Mouse (Mus musculus) testis, postnatal 14 days (tissue): ENCODE data around the gene Myh3.

ENCODE experiments used
- DNase-seq: peaks from one replicate; pipeline ENCODE4 v3.0.0; 2021; ENCODE audit warnings: low spot score

The Myh3 gene

DNA sequence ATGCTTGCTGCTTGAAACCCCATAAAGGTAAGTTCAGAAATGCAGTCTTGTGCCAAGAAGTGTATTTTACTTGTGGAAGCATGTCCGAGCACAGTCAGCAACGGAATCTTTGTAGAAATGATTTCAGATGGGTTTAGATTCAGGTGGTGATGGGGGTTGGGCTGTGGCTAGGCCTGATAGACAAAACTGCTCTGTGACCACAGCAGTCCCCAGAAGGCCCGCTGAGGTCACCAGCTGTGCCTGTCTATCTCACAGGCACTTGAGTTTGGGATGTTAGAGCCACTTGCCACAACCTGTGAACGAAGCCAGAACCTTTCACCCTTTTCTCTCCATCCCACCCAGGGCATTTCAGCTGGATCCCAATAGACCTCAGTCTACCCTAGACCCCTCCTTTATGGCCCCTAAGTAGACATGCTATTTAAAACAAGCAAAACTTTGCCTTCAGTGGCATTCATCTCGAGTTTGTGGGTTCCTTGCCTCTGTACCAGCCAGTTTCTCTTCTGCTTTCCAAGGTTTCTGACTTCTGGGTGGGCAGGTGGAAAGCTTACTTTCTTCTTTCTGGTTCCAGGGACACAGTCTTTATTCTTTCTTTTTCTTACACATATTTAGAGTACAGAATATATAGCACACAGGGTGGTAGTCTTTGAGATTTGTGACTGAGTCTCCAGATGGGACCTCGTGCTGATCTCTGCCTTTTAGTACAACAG, 66.6 kb downstream of the Myh3 start:
- DNase-seq: no peak

DNA sequence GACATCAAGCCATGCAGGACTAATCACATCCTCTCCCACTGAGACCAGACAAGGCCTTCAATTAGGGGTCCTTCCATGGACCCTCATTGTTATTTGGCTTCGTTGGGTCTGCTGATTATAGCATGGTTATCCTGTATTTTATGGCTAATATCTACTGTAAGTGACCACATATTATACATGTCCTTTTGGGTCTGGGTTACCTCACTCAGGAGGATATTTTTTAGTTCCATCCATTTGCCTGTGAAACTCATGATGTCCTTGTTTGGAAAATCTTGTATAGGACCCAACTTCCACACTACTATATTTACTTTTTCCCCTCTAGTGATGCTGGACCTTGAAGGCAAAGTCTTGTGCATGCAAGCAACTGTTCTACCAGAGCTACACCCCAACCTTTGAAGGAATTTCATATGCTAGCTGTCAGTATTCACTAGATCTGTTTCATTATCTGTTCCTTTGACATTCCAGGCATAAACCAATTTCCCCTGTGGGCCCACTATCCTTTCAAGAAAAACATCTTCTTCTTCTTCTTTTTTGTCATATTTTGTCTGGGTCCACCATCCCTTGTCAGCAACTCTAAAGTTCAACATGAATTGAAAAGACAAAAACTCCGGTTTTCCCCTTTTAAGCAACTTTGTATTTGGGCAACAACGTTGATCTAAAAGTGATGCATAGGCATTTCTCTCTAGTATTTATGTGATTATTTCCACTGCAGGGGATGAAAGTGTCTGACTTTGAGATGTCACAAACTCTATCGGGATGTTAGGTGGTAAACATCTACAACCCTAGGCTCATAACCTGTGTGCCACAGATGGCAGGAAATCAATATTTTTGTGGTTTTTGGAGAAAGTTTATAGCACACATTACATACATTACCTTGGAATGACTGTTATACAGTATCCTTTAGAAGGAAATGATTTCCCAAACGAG, 67.6 kb downstream of the Myh3 start:
- no peak for DNase-seq

DNA sequence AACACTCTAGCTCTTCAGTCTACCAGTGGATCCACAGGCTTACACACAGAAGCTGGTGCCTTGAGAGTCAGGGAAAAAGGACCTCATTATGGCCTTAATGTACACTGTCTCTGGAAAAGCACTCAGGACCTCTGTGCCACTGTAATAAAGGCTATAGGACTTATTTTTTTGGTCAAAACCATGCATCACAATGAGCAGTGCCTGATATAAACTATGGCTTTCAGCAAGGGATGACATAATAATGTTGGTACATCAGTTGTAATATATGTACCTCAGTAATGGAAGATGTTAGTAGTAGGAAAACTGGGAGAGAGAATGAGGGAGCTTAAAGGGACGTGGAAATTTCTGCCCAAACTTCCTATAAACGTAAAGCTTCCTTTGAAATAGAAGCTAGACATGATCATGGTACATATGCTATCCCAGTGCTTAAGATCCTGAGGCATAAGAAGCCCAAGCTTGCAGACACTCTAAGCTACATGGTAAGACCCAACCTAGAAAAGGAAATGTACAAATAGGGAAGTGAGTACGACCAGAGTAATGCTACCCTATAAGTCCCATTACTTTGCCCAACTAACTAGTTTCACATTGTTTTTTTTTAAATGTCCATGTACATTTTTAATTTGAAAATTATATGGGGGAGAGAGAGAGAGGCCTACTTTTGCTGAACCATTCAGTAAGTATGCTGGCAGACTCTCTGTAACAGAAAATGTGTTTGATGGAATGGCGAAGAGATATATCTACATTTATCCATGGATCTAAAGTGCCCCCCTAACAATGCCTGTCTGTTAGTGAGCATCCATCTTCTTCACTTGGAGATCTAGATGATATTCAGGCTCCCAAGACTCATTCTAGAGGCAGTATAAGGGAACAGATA, 68.5 kb downstream of the Myh3 start:
- no peak for DNase-seq

DNA sequence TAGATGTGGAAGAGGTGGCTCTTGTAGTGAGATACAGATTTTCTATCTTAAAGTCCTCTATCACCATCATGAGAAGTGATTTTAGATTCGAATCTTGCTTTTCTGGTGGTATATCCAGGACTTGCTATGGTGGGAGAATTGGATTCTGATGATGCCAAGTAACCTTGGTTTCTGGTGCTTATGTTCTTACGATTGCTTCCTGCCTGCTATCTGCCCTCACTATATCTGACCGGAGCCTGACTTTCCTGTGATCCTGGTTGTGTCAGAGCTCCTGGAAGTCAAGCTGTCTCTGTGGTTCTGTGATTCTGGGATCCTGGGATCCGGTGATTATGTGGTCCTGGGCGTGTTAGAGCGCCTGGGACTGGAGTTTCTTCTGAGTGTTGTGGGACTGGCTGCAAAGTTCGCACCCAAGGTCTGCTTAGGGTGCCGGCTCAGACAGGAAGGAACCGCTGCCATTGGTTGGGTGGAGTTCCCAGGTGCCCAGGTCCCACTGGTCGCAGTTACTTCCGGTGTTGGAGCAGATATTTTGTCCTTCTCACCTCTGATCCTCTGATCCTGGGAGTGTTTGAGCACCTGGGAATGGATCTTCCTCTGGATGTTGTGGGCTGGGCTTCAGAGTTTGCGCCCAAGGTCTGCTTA, 69.3 kb downstream of the Myh3 start:
- DNase-seq: no peak

DNA sequence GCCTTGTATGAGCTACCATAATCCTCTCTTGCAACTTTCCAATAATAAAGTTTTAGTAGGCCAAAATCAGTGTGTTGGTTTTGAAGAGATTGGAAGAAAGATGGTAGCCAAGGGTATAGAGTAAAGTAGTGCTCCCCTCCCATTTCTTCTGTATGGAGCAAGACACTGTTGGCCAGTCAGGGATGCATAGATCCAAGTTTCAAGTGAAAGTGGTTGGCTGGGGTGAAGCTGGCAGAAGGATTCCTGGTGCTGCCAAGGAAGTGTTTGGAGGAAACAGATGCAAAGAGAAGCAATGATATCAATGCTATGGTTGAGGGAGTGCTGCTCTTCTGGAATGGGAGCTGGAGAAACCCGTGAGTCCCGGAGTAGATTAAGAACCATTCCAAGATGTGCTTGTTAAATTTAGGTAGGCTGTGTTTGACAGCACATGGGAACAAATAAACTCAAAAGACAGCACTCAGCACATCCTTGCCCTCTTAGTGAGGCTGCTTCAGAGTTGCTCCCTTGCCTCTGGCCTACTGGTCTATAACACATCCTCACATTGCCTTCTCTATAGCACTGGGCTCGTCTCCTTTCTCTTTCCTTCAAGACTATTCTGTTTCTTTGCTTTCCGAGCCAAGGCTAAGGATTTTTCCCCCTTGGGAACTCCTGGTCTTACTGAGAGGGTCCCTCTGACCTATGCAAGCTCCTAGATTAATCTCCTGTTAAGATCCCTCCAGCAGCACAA, 70.3 kb downstream of the Myh3 start:
- DNase-seq: no peak

DNA sequence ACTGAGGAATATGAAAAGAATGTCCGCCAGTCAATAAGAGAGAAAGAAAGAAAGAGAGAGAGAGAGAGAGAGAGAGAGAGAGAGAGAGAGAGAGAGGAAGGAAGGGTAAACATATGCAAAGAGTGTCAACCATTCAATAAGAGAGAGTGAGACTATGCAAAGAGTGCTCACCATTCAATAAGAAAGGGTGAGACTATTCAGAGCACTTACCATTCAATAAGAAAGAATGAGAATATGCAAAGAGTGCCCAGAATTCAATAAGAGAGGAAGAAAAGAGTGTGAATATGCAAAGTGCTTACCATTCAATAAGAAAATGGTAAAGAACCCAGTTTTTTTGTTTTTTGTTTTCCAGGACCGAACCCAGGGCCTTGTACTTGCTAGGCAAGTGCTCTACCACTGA, 72.1 kb downstream of the Myh3 start:
- DNase-seq: no peak

DNA sequence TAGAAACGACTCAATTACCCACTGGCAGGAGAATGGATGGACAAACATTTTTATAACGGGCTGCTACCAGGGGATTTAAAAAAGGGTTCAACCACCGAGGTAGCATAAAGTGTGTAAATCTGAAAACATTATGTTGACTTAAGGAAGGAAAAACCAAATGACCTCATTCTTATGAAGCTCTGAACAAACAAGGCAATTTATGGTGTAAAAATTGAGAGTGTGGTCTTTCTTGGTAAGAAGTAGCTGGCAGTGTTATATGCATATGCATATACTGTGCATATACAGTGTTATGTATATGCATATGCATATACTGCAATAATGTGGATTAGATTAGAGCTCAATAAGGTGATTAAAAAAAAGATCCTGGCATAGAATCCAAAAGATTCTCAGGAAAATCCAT, 73.1 kb downstream of the Myh3 start:
- DNase-seq: no peak
